Mouse (Mus musculus) cerebellum, postnatal 25 days (tissue): ENCODE measurements at regions not wholly inside any gene's neighbourhood (a gene's known extent, or its start where the extent isn't known, plus 50 kb on each side); places are given as distances from the start of the nearest gene placed in this dataset.

Source experiments
- DNase-seq, 2 experiments: peaks; one replicate each; pipeline ENCODE4 v3.0.0; 2021; ENCODE audit warnings: mixed read lengths in 2 of 2

GRCm38 (mm10) chr11:7317409-7317970, 103.8 kb upstream of the Igfbp3 start:
- DNase-seq, result no peak

- no peak for DNase-seq
These were observed 82.5 kb upstream of the Igfbp3 start for GRCm38 (mm10) chr11:7296252-7296651.

GRCm38 (mm10) chr11:7289242-7289938, 75.7 kb upstream of the Igfbp3 start:
- DNase-seq, result peak in 1 of 2 experiments; percentile 8

GRCm38 (mm10) chr11:7284836-7285490, 71.2 kb upstream of the Igfbp3 start:
- DNase-seq, result no peak

- no peak for DNase-seq
These were observed 69.3 kb upstream of the Igfbp3 start for GRCm38 (mm10) chr11:7282981-7283380.

- no peak for DNase-seq
These were observed 68.5 kb upstream of the Igfbp3 start for GRCm38 (mm10) chr11:7282188-7282587.

- no peak for DNase-seq
These were observed 67.9 kb upstream of the Igfbp3 start for GRCm38 (mm10) chr11:7281656-7282055.

- peak in 1 of 2 experiments; percentile 9 for DNase-seq
These were observed 66.2 kb upstream of the Igfbp3 start for GRCm38 (mm10) chr11:7279891-7280290.

- no peak for DNase-seq
These were observed 58.8 kb upstream of the Igfbp3 start for GRCm38 (mm10) chr11:7272543-7272942.

GRCm38 (mm10) chr11:7270916-7271315, 57.2 kb upstream of the Igfbp3 start:
- DNase-seq, result no peak

- no peak for DNase-seq
These were observed 50.2 kb upstream of the Igfbp3 start for GRCm38 (mm10) chr11:7263971-7264370.
